Mouse (Mus musculus) kidney, adult 2 months (tissue): ENCODE data around the gene Plekho2.

Experiments
- CTCF ChIP-seq: fragments of 200-500 bp; conservative IDR thresholded peaks from 2 replicates; pipeline ENCODE4 v1.5.1; 2011; ENCODE audit warnings: low read depth, mild to moderate bottlenecking, control low read depth, low read length, moderate library complexity, mixed read lengths; ENCODE audit not compliant: insufficient read depth, insufficient read length
- POLR2A ChIP-seq: fragments of 200-500 bp; IDR thresholded peaks from one replicate; pipeline ENCODE4 v1.6.1; 2011; ENCODE audit warnings: low read depth, low read length, control low read depth

- TF ChIP-seq CTCF: no peak
- TF ChIP-seq POLR2A: no peak
These were observed 5.1 kb downstream of the Plekho2 start for GRCm38 (mm10) chr9:65574513-65575392.
